Mouse (Mus musculus): Measurements from ENCODE around the gene Ppie.
"Not testable (repeated sequence)": the region's sequence is repeated elsewhere in the genome, so short reads cannot be mapped to it uniquely, and the experiment has no call there.

Gene Ppie

DNA sequence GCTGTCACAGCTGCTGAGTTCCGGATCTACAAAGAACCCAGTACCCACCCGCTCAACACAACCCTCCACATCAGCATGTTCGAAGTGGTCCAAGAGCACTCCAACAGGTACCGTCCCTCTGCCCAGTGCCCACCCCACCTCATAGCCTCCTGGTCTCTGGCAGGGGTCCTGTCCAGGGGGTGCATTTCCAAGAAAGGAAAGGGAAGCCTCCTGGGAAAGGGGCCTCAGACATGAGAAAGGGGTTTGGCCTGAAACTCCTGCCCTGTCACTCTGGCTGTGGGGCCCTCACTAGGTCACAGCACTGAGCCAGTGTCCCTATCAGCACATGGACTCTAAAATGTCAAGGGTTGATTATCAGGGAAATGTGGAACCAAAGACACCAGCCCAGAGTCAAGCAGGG is 25.1 kb downstream of the Ppie start:
- DNase-seq (ENCODE audit: low read depth): not testable (repeated sequence)

- no peak for DNase-seq (ENCODE audit: low read depth)
Measured at GRCm38 (mm10) chr4:123112216-123112764, 27.5 kb downstream of the Ppie start.

DNA sequence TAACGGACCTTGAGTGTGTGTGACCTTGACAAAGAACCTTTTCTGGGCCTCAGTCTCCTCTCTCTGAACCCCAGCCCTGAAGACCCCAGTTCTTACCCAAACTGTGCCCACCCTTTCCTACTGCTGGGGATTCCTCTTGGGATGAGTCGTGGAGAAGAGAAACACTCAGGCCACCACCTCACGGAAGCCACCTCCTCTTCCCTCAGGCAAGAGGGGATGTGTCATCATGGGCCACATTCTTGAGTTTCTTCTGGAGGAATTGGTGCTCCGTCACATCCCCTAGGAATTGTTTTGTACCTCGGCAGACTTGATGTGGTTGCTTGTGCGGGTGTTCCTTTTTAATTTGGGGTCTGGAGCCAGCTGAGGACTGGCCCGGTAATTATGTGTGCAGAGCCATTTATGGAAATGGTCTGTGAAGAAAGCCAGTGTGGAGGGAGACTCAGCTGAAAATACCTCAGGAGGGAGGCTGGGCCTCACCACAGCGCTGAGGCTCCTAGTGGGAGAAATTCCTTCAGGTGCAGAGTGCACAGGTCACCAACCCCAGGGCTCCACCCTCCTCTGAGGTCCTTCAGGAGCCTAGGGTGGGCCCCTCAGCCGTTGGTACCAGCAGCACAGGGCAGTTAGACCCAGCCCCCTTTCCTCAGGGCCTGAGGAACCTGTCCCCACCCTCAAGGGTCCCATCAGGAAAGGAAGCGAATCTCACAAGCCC is 28.3 kb downstream of the Ppie start:
- not testable (repeated sequence) for DNase-seq (ENCODE audit: low read depth)

DNA sequence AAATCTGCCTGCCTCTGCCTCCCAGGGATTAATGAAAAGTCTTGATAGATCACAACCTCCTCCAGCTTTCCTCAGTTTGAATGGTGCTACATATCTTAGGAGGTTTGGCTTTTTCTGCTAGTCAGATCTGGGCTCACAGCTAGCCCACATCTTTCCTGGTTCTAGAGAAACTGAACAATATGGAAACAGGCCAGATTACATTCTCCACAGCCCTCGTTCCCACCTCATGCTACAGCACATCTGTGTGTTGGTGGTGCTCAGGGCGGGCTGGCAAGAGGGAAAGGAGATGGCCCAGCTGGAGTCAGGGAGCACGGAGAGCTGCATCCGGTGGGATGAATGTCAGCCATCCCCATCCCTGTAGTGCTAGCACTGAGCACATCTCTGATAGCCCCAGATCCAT is 29.0 kb downstream of the Ppie start:
- DNase-seq (ENCODE audit: low read depth): no peak

DNA sequence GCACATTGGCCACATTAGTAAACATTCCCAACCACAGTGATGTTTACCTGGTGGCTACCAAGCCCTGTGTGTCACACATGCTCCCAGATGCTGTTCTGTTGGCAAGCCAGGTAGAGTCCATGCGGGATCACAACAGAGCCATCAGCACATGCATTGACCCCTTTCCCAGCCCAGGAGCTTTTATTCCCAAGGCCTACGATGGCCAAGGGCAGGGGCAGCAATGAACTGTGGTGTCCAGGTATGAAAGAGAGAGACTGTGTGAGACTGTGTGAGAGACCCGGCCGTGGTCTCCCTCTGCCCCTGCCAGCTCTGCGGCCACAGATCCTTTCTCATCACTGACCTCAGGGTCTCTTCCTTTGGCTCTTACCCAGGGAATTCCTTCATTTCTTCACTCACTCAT is 31.7 kb downstream of the Ppie start:
- no peak for DNase-seq (ENCODE audit: low read depth)

- no peak for DNase-seq (ENCODE audit: low read depth)
Measured at GRCm38 (mm10) chr4:123106864-123107263, 32.9 kb downstream of the Ppie start.

DNA sequence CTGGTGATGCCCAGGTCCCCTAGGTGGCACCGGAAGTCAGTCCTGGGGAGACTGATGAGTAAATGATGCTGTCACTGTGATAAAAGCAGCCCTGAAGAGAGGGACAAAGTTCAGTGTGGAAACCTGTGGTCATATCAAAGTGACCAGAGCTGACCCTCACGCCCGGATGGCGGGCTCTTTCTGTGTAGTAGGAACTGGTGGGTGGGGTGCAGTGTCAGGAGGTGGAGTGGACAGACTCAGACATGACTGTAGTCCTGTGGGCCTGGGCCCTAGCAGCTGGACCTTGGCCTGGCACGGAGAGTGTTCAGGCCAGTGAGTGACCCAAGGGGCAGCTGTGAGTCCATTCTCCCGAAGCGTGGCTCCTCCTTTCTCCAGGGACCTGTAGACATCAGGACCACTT is 33.8 kb downstream of the Ppie start:
- not testable (repeated sequence) for DNase-seq (ENCODE audit: low read depth)

- no peak for DNase-seq (ENCODE audit: low read depth)
Measured at GRCm38 (mm10) chr4:123105451-123105790, 34.3 kb downstream of the Ppie start.

DNA sequence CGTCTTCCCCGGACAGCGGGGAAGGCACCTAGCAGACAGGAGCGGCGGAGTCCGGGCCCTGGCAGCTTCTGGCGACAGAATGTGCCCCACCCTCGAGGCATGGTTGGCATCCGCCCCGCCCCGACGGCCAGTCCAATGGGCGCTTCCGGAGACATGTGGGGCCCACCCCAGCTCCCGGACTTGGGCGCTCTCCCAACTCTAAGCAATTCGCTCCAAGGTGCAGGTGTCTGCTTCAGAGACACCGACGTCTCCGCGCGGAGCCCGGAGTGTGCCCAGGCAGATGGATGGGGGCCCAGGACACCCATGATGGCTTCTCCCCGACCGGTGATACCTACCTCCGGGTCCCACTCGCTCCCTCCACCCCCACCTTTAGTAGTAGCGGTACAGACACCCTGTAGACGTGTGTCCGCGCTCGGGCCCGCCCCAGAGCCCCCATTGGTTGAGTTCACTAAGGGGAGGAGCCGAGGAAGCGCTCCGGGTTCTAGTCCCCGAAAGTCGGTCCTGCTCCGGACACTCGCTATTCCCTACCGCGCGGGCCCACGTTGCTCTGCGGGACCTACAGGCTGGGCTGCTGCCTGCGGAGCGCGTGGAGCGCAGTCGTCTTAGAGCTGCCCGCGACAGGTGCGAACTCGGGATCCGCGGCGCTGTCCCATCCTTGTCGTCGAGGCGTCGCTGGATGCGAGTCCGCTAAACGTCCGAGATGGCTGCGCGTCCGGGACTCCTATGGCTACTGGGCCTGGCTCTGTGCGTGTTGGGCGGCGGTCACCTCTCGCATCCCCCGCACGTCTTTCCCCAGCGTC is 34.9 kb downstream of the Ppie start, which contains the start of gene Bmp8b:
Bmp8b (plus strand) TSS at position 515 of the 800 bp plus-strand sequence.
- DNase-seq (ENCODE audit: low read depth): no peak

DNA sequence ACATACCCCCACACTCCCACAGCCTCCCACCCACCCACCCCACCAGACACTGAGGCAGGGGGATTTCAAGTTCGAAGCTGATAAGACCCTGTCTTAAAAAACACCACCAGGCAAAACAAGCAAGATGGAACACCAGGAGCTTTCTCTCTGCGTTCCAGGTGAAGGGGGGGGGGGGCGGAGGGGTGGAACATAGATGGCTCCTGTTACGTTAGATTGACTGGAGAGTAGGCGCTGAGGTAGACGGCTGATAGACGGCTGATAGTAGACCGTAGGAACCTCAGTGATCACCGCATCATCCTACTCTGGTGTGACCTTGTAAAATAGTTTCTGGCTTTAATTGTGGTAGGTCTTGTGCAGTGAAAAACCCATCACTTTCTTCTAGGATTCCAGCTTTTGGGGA is 45.9 kb downstream of the Ppie start:
- no peak for DNase-seq (ENCODE audit: low read depth)

DNA sequence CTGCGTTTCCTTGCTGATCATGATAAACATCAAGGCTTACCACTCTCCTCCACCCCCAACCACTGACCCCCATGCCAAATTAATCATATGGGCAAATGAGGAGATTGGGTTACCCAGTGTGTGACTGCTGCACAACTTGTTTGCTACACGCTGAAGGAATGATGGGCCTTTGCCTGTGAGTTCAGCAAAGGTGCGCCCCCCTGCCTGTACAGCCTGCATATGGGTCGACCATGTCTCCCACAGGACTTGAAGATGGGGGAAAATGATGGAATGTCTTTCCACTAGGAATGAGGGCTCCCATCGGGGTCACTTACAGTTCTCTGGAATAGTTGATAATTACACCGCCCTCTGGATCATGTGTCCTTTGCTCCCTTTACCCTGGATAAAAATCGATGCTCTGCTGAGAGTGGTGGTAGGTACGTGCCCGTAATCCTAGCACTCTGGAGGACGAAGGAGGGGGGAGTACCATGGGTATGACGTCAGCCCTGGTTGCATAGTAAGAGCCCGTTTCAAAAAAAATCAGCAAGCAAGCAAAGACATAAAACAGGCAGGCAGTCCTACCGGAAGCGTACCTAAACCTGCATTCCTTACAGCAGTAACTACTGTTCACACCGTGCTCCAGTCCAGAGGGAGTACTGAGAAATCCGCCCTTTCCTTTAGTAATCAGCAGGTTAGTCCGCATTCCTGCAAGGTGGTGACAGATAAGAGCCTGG is 46.5 kb downstream of the Ppie start:
- no peak for DNase-seq (ENCODE audit: low read depth)

GRCm38 (mm10) chr4:123092621-123093020 is 47.1 kb downstream of the Ppie start:
- no peak for DNase-seq (ENCODE audit: low read depth)

DNA sequence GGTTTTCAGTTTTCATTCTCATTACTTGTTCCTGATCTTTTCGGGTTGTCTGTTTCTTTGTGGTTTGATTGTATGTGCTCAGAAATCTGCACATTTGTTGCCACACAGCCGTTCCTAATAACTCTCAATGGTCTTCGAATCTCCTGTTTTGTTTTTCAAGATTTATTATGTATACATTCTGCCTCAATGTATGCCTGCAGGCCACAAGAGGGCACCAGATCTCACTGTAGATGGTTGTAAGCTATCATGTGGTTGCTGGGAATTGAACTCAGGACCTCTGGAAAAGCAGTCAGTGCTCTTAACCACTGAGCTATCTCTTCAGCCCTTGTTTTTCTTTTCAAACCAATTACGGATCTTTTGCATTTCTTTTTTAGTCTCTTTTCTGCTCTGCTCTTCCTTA is 53.4 kb downstream of the Ppie start:
- DNase-seq (ENCODE audit: low read depth): peak; percentile 35

DNA sequence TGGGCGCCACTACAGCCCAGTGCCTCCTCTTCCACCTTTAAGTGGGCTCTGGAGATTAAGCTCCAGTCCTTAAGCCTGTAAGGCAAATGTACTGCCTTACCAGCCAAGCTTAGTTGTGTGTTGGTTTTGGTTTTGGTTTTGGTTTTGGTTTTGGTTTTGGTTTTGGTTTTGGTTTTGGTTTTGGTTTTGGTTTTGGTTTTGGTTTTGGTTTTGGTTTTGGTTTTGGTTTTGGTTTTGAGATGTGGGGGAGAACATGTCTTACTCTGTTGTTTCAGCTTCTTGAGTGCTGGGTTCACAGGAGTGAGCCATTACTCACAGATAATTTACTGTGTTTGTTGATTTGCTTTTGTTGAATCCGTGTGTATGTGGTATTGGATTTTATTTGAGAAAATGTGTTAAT is 54.5 kb downstream of the Ppie start:
- peak; percentile 60 for DNase-seq (ENCODE audit: low read depth)

- DNase-seq (ENCODE audit: low read depth): no peak
Measured at GRCm38 (mm10) chr4:123083323-123083902, 56.3 kb downstream of the Ppie start.

DNA sequence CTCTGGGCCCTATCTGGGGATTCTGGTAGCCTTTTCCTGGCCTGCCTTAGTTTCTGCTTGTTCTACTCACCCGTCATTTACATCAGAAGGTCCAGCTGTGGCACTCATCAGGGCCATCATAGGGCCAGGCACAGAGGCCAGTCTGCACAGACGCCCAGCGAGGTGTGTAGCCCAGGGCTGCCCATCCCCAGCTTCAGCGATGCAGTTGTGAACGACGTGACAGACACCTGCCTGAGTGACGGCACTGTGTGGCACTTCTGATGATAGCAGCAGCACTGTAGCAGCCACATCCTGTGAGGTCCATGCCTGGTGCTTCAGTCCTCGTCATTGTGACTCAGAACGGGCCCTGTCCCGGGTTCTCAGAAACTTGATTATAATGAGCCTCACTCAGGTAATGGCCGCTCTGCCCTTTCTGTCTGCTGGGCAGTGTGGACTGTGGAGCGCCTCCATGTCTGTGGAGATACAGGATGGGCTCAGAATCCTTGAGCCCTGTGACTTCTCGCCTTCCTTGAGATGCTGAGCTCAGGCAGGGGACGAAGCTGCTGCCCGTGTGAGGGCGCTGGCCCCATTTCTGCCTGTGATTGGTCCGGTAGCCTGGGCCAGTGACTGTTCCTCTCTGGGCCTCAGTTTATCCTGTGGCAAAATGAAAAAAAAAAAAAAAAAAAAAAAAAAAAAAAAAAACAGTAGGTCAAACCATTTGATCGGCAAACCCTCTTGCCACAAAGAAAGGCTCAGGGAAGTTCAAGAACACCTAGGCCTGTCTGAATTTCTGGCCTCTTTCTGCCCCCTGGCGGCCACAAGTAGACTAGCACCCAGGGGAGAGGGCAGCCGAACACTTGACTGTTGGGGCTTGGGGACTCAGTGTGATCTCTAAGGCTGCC is 57.2 kb downstream of the Ppie start:
- DNase-seq (ENCODE audit: low read depth): peak; percentile 83

- DNase-seq (ENCODE audit: low read depth): no peak
Measured at GRCm38 (mm10) chr4:123080791-123081190, 59.0 kb downstream of the Ppie start.

DNA sequence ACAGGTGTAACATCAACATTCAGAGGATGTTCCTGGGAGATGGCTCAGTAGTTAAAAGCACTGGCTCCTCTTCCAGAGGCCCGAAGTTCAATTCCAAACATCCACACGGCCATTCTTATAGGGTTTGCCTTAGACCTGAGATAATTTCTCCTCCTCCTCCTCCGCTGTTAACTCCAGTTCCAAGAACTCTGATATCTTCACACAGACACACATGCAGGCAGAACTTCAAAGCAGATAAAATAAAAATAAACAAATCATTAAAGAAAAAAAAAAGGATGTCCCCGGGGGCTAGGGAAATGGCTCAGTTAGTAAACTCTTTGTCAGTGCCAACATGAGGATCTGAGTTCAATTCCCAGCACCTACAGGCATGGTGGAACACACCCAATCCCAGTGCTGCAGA is 61.5 kb downstream of the Ppie start:
- DNase-seq (ENCODE audit: low read depth): no peak

Data from naive thymus-derived CD4-positive, alpha-beta T cell, adult 2 months (primary cell).